Mouse (Mus musculus): ENCODE data around the gene Gm20662.

Gene Gm20662

GRCm38 (mm10) chr9:108054331-108055040 is 58.3 kb downstream of the Gm20662 start:
- no peak for DNase-seq

GRCm38 (mm10) chr9:108055061-108055460 is 58.9 kb downstream of the Gm20662 start:
- DNase-seq: no peak

GRCm38 (mm10) chr9:108055661-108056237 is 59.6 kb downstream of the Gm20662 start:
- DNase-seq: no peak

- no peak for DNase-seq
Observed at GRCm38 (mm10) chr9:108056361-108057261, 60.5 kb downstream of the Gm20662 start.

- DNase-seq: no peak
Observed at GRCm38 (mm10) chr9:108057262-108057562, 61.1 kb downstream of the Gm20662 start.

GRCm38 (mm10) chr9:108058291-108058690 is 62.1 kb downstream of the Gm20662 start:
- no peak for DNase-seq

GRCm38 (mm10) chr9:108062142-108062541 is 66.0 kb downstream of the Gm20662 start:
- no peak for DNase-seq

GRCm38 (mm10) chr9:108063361-108063760 is 67.2 kb downstream of the Gm20662 start:
- no peak for DNase-seq

GRCm38 (mm10) chr9:108065491-108066011 is 69.4 kb downstream of the Gm20662 start:
- peak; percentile 51 for DNase-seq

GRCm38 (mm10) chr9:108067199-108067598 is 71.0 kb downstream of the Gm20662 start:
- DNase-seq: no peak

- peak; percentile 76 to 82 for DNase-seq
Observed at GRCm38 (mm10) chr9:108067900-108068299, 71.8 kb downstream of the Gm20662 start.

- no peak for DNase-seq
Observed at GRCm38 (mm10) chr9:108069007-108069406, 72.9 kb downstream of the Gm20662 start.

- no peak for DNase-seq
Observed at GRCm38 (mm10) chr9:108069529-108069928, 73.4 kb downstream of the Gm20662 start.

GRCm38 (mm10) chr9:108071801-108072200 is 75.7 kb downstream of the Gm20662 start:
- DNase-seq: no peak

GRCm38 (mm10) chr9:108072481-108072924 is 76.4 kb downstream of the Gm20662 start:
- no peak for DNase-seq

GRCm38 (mm10) chr9:108073141-108073930 is 77.2 kb downstream of the Gm20662 start:
- DNase-seq: no peak

GRCm38 (mm10) chr9:108080168-108080567 is 84.0 kb downstream of the Gm20662 start, which contains the start of gene Mst1:
Mst1 (plus strand) TSS chr9:108080436.
- peak in 1 of 2 experiments; percentile 22 for DNase-seq

- no peak for DNase-seq
Observed at GRCm38 (mm10) chr9:108082549-108082948, 86.4 kb downstream of the Gm20662 start.

- no peak for DNase-seq
Observed at GRCm38 (mm10) chr9:108082988-108083431, 86.9 kb downstream of the Gm20662 start, which contains the start of gene Rnf123. Rnf123 (minus strand) TSS chr9:108083346.

- DNase-seq: no peak
Observed at GRCm38 (mm10) chr9:108083561-108083960, 87.4 kb downstream of the Gm20662 start.

GRCm38 (mm10) chr9:108085261-108085660 is 89.1 kb downstream of the Gm20662 start:
- no peak for DNase-seq

GRCm38 (mm10) chr9:108090611-108091120 is 94.5 kb downstream of the Gm20662 start:
- no peak for DNase-seq
